Mouse (Mus musculus): ENCODE results near the gene Ccl9.

The Ccl9 gene

GRCm38 (mm10) chr11:83578186-83578760 lies at the start of gene Ccl9:
Ccl9 (minus strand) TSS chr11:83578636.
- DNase-seq, result no peak

DNA sequence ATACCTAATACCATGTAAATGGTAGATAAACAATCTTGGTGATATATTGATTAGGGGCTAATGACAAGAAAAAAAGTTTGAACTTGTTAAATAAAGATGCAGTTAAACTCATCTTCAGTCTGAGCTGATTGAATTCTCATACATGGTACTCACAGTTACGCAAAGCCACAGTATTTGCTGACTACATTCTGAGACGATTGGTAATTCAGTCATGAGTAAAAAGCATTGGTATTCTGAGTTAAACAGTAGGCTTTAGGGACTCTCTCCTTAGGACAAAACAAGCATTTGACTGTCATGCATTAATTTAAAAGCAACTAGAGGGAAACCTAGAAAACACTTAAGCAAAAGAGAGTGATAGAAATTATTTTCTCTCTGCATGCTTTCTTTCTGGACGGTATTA lies 45.1 kb upstream of the Ccl9 start:
- no peak for DNase-seq

- DNase-seq, result no peak
Measured at GRCm38 (mm10) chr11:83619037-83619436, 40.6 kb upstream of the Ccl9 start.

DNA sequence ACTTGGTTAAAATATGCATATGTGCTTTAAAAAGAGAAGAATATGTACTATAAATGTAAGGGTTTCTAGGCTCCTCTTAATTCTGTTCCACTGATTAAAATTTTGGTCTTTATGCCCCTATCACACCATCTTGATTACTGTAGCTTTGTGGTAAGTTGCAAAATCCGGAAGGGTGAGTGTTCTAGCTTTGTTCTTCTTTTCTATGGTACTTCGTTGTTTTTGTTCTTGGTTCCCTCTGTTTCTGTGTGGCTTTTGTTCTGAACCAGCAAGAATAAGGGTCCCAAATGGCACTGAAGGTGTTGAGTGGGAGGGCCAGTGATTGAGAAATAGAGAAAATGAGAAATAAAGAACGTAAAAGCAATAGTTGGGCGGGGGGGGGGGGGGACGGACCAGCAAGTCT lies 39.8 kb upstream of the Ccl9 start:
- DNase-seq, result no peak

DNA sequence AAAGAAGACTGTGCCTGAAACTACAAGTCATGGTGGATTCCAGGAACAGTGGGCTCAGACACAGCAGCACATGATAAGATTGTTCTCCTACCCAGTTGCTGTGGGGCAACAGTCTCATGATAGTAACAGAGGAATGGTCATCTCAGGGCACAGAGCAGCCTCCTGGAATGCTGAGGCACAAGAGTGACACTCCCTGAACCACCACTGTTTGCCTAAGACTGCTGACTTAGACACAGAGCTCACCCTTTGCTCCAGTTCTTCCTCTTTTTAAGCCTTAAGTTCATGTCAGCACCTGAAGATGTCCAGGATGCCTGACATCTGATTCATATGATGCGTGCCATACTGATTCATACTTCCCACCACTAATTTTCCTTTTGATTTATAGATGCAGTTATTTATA lies 38.1 kb upstream of the Ccl9 start:
- no peak for DNase-seq

DNA sequence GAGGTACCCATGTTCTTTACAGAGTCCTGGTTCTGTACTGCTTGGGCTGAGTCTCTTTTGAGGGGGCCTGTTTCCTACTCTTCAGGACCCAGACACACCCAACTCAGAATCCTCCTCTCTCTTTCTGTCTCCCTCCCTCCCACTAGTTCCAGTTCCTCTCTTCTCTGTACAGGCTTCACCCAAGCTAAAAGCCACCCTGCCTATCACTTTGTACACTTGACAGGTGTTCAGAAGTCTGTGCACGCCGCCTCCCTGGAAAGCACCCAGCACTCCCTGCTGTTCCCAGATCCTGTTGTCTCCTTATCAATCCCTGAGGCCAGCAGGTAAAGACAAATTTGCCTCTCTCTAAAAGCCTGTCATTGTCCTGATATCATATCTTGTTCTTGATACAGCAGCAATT lies 32.5 kb upstream of the Ccl9 start:
- no peak for DNase-seq

GRCm38 (mm10) chr11:83606396-83606795 lies 28.0 kb upstream of the Ccl9 start:
- DNase-seq, result no peak

GRCm38 (mm10) chr11:83605535-83605934 lies 27.1 kb upstream of the Ccl9 start:
- no peak for DNase-seq

DNA sequence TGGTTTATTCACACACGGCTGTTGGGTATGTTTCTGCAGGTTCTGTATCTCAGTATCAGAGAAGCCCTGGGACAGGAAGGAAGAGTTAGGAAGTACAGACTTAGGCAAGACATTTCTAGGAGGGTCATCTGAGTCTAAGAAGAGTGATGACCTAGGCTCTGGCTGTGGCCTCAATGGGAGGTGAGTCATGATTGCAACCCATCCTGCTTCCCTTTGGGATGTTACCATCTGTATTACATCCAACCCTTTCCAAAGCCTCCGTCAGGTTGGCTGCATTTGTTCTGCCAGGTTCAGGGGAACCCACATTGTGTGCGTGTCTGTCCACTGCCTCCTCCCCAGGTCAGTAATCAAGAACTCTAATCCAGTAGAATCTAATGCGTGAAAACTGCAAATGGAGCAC lies 26.3 kb upstream of the Ccl9 start:
- DNase-seq, result no peak

DNA sequence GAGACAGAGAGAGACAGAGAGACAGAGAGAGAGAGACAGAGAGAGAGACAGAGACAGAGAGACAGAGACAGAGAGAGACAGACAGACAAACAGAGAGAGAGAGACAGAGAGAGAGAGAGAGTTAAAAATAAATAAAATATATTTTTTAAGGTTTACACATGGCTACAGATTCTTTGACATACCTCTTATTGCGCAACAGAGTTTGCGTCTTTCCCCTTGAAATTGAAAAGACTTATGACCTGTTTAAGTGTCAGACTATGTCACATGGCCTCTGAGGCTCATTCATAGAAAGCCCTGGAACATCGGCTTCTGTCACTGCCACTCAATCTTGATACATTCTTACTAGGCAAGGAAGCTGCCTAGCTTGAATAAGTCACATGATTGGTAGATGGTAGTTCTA lies 25.0 kb upstream of the Ccl9 start:
- no peak for DNase-seq

DNA sequence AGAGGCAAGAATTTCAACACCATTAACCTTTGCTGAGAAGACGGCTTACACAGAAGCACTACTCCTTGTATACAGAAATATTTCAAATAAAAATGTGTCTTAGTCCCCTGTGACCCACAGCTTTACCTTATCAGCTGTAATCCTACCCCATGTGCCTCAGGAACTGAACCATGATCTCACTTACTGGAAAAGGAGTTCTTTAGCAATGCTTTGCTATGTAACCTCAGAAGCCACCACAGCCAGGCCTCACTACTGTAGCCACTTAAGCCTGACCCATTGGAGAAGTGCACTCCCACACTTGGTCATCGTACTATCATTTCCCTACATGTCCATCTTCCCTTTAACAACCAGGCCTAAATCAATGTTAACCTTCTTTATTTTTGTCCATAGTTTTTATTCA lies 22.1 kb upstream of the Ccl9 start:
- DNase-seq, result no peak

DNA sequence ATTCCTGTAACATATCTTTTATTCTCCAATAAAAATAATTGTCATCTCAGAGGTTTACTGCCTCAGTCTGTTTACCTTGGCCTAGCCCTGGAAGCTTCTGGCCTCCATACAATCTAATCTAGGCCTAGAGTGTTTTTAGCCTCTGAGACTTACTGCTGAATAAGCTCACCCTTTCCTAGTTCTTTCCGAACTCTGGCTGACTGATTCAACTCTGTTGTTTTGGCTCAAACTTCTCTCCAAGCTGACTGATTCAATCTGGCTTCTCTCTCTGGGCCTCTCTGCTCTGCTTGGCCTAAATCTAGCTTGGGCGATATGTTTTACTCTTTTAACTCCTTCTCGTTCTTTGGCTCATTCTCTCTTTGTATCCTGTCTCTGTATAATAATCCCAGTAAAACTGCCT lies 20.6 kb upstream of the Ccl9 start:
- no peak for DNase-seq

GRCm38 (mm10) chr11:83598207-83598837 lies 19.9 kb upstream of the Ccl9 start:
- DNase-seq, result no peak

DNA sequence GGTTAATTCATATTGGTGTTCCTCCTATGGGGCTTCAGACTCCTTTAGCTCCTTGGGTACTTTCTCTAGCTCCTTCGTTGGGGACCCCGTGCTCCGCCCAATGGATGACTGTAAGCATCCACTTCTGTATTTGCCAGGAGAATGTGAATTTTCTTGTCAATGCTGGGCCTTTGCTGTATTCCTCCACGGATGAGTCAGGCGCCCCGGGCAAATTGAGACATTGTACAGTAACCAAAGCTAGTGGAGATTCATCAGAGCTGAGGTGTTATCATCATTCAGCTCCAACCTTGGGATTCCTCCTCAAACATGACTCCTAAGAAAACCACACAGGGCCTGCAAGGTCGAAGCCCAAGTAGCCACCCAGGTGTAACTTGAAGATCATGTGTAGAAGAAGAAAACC lies 19.4 kb upstream of the Ccl9 start:
- no peak for DNase-seq

DNA sequence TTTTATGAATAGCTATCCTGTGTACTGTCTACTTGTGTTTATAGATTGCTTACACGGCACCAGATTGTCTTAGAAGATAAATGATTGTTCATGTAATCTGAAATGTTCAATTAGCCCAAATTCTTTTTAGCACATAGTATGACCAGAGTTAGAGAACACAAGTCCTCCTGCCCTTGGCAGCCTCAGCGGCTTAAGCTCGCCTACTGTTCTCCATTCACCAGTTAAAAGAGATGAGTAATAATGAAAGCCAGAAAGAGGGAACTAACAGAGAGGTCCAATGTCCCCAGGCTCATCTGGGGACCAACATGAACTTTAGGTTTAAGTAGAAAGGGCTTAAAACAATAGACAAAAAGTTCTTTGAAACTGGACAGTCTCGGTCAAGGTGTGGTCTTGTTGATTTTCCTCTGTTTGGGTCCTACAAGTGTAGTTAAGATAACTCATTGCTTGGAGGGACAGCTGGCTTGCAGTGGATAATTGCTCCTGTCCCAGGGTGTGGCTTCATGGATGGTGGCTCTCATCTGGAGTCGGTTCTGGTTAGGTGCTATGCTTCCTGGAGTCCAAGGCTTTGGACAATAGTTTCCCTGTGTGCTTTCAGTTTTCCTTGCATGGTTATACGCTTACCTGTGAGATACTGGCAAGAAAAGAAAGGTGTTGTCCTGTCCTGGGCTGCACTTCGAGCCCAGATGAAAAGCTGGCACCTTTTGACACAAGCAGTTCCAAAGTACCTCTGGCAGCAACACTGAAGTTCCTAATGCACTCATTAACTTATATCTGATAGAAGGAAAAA lies 17.4 kb upstream of the Ccl9 start:
- DNase-seq, result no peak

- no peak for DNase-seq
Measured at GRCm38 (mm10) chr11:83593453-83593852, 15.0 kb upstream of the Ccl9 start.

DNA sequence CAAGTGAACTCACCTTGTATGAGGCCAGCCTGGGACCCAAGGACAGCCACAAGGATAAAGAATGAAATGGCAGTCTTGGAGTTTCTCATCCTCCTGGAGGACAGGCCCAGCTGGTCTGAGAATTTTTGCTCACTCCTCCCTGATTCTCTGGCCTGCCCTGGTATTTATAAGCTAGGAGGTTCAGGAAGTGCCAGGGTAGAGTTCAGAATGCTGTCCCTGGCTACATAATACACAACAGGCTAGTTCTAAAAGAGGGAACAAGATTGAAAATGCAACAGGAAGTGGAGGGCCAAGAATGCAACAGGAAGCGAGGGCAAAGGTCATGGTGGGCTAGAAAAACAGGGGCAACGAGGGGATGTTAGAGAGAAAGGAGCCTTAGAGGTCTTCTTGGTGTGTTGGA lies 14.4 kb upstream of the Ccl9 start, which contains the start of gene Ccl6:
Gene Ccl6, minus strand, starts transcription at position 235 of the 400 bp plus-strand sequence.
- peak; percentile 8 for DNase-seq

GRCm38 (mm10) chr11:83584232-83584631 lies 5.8 kb upstream of the Ccl9 start:
- no peak for DNase-seq

DNA sequence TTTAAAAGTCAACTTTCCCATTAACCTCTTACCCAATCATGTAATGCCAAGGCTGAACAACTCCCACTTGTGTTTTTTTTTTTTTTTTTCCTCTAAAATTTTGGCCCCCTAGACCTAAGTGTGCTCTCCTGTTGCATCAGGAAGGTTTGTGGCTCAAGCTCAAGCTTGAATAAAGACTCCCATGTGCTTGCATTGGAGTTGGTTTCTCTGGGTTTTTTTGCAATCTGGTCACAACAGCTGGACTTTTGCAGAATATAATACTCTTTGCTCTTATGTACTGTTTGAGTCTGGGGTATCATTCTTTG lies 5.0 kb upstream of the Ccl9 start:
- DNase-seq, result no peak

- no peak for DNase-seq
Measured at GRCm38 (mm10) chr11:83582626-83583449, 4.4 kb upstream of the Ccl9 start.

GRCm38 (mm10) chr11:83581626-83582610 lies 3.5 kb upstream of the Ccl9 start:
- DNase-seq, result no peak

GRCm38 (mm10) chr11:83580699-83581232 lies 2.3 kb upstream of the Ccl9 start:
- DNase-seq, result no peak

All from thymus, postnatal 14 days (tissue).